Mouse (Mus musculus) liver, postnatal 0 days (tissue): ENCODE data around the gene Nsrp1.

Experiments used
- CTCF ChIP-seq: sonication (generic); IDR thresholded peaks from 2 replicates; pipeline ENCODE4 v1.5.1; 2016; ENCODE audit warnings: antibody characterized with exemption, low read depth
- EP300 ChIP-seq: IDR thresholded peaks from 2 replicates; pipeline ENCODE4 v1.6.1; 2016; ENCODE audit warnings: antibody characterized with exemption, low read depth, mild to moderate bottlenecking

DNA sequence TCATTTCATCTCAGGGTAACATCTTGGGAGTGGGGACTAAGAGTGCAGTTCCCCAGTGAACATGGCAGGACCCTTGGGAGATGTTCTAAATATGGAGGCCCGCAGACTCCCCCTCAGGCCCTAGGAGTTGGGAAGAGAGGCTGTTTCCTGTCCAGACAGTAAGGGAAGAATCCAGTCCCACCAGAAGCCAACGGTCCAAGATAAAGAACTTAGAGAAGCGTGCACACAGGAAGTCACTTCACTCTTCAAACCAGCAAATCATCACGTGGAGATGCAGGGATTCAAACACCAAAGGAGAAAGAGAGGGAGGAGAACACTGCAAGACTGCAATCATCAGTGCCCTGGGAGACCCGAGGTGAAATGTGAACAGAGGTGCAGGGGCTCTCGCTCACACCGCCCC lies 18.8 kb upstream of the Nsrp1 start:
- TF ChIP-seq CTCF, result no peak
- no peak for TF ChIP-seq EP300
